Mouse (Mus musculus) thymus, adult 2 months (tissue): Measurements from ENCODE around the gene Ctso. TPM values are rescaled to one million over a fixed set of nuclear protein-coding genes. Genes with fewer than 3 reads are reported as not detected.

Experiments used
- DNase-seq: peaks from one replicate; pipeline ENCODE4 v3.0.0; 2021
- H3K27ac ChIP-seq: fragments of 200-500 bp; 2 replicates; pipeline ENCODE4 v1.5.1; 2012; ENCODE audit warnings: low read length, control low read depth; ENCODE audit not compliant: control insufficient read depth, insufficient read depth
- H3K27me3 ChIP-seq: fragments of 200-500 bp; 2 replicates; pipeline ENCODE4 v1.6.1; 2012; ENCODE audit warnings: mild to moderate bottlenecking, low read length, moderate library complexity, mixed read lengths; ENCODE audit not compliant: control insufficient read depth, insufficient read depth
- H3K36me3 ChIP-seq: fragments of 200-500 bp; 2 replicates; pipeline ENCODE4 v1.6.1; 2012; ENCODE audit warnings: mild to moderate bottlenecking, low read length, moderate library complexity; ENCODE audit not compliant: control insufficient read depth, insufficient read depth
- H3K4me1 ChIP-seq: fragments of 200-500 bp; replicated peaks from 2 replicates; pipeline ENCODE4 v1.6.1; 2012; ENCODE audit warnings: low read length; ENCODE audit not compliant: control insufficient read depth, insufficient read depth
- H3K4me3 ChIP-seq: fragments of 200-500 bp; 2 replicates; pipeline ENCODE4 v1.5.1; 2012; ENCODE audit warnings: mild to moderate bottlenecking, low read length, control low read depth, moderate library complexity; ENCODE audit not compliant: control insufficient read depth, insufficient read depth
- CTCF ChIP-seq: fragments of 200-500 bp; IDR thresholded peaks from 2 replicates; pipeline ENCODE4 v1.5.1; 2012; ENCODE audit warnings: mild to moderate bottlenecking, control low read depth, low read length, moderate library complexity, borderline replicate concordance; ENCODE audit not compliant: control insufficient read depth, poor library complexity, insufficient read depth; ENCODE audit errors: extremely low read depth
- POLR2A ChIP-seq: fragments of 200-500 bp; IDR thresholded peaks from 2 replicates; pipeline ENCODE4 v1.6.1; 2012; ENCODE audit warnings: mild to moderate bottlenecking, low read length, control low read depth, moderate library complexity; ENCODE audit not compliant: control insufficient read depth, poor library complexity, insufficient read depth; ENCODE audit errors: extremely low read depth
- WGBS: fragments of 180-500 bp; shearing (Covaris S2); methylation state at CpG from one replicate; pipeline ENCODE4 v1.1.7; 2018; 5-methylcytosine and 5-hydroxymethylcytosine counted together
- polyA plus RNA-seq: library from polyadenylated mRNA; depleted of rRNA; stranded (reverse); fragments of >200 nt; gene quantifications from 2 replicates; pipeline ENCODE4 v1.2.3, GENCODE M21; 2012

The Ctso gene
- polyA plus RNA-seq, 1 experiment: 8.1 TPM

DNA sequence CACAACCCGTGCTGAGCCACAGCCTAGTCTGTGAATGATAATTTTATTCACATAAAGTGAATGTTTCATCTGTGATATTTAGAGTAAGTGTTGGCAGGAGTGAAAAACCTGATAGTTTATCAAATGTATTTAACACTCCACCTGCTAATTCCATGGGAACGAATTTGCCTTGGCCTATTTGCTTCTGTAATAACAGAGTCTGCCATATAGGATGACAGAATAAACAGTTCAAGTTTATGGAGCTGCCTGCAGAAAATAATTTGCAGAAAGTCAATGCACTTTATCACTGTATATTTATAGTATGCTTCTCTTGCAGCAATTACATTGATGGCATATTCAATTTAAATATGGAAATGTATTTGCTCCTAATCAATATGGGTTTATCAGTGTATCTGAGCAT, 19.4 kb downstream of the Ctso start:
- no peaks in the 10 kb centered on the region for H3K27me3 ChIP-seq
- no peaks in the 10 kb centered on the region for H3K36me3 ChIP-seq
- DNase-seq: no peak
- H3K4me1 ChIP-seq: no peaks in the 10 kb centered on the region
- TF ChIP-seq POLR2A (no peak), CTCF (no peak)
- no peak overlapping the region for H3K27ac ChIP-seq
- WGBS: 93% methylated on average over 2 of the region's 2 CpGs
- no peak overlapping the region for H3K4me3 ChIP-seq

DNA sequence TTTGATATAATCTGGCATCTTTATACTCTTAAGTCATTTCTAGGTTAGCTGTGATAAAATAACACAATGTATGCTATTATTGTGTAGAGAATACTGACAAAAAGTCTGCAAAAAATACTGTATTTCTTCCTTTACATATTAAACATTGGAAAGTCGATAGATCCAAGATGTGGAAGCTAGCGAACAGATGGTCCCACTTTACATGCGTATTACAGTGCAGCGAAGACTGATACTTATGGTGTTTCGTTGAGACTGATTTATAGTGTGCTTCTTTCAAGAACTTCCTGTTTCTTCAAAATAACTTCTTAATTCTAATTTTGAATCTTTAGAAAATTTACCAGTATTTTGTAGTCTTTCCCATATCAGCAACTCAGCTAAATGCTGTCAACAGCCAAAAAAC, 25.1 kb downstream of the Ctso start:
- Histone ChIP-seq H3K36me3 (no peaks in the 10 kb centered on the region), H3K4me3 (no peak overlapping the region), H3K27ac (no peak overlapping the region), H3K4me1 (no peaks in the 10 kb centered on the region), H3K27me3 (no peaks in the 10 kb centered on the region)
- no peak for DNase-seq
- 85% methylated on average over 5 of the region's 5 CpGs for WGBS
- TF ChIP-seq CTCF (no peak), POLR2A (no peak)

DNA sequence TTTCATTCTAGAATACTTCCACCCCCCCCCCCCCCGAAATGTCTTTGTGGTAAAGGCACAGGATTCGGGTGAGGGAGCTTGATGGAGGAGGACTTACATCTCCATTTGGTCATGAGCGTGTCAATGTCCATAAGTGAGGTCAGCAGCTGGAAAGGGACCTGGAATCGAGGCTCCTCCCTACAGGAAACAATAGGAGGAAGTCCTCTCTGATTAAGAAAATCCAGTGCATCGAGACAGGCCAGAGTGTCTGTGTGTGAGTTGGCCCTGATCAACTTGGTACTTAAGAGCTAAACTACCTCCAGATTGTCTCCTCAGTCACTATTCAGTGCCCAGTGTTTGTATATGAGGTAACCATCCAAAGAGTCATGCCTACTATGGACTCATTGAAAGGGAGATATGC, 28.9 kb downstream of the Ctso start:
- H3K36me3 ChIP-seq: no peaks in the 10 kb centered on the region
- 81% methylated on average over 5 of the region's 5 CpGs for WGBS
- no peak for DNase-seq
- H3K4me1 ChIP-seq: no peaks in the 10 kb centered on the region
- H3K4me3 ChIP-seq: no peak overlapping the region
- H3K27me3 ChIP-seq: no peaks in the 10 kb centered on the region
- no peak for TF ChIP-seq CTCF
- no peak for TF ChIP-seq POLR2A
- H3K27ac ChIP-seq: no peak overlapping the region

DNA sequence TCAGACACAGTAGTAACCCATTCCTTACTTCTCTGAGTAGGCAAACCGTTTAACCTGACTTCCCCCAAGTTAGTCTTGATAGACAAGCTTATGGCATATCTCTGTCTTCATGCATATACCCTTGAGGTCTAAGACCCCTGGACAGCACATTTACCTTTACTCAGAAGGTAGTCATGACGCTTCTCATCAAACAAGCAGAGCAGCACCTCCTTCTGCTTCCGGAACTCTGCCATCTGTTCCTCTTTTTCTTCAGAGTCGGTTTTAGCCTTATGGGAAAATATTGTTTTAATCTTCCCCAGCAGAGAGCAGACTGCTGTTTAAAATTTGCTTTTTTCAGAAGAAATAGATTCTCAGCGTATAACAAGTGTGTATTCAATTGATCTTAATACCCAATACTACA, 31.4 kb downstream of the Ctso start:
- 22% methylated on average over 5 of the region's 5 CpGs for WGBS
- no peak for TF ChIP-seq CTCF
- no peak for TF ChIP-seq POLR2A

DNA sequence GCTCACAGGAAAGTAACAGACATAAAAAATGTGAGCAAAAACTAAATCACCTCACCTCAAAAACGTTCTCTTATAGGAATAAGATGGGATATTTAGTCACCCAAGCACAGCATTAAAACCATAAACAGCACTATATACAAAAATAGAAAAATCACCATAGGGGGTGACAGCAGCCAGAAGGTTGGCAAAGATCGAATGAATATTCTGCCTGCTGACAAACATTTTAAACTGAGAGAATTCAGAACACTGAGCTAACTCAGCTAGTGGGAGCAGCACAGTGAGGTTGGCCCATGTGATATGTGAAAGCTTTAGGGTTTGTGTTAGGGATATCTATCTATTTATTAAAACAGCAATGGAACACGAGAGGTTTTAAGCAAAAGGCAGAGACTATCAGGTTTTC, 32.2 kb downstream of the Ctso start:
- no peaks in the 10 kb centered on the region for H3K36me3 ChIP-seq
- no peaks in the 10 kb centered on the region for H3K27me3 ChIP-seq
- no peak overlapping the region for H3K27ac ChIP-seq
- H3K4me1 ChIP-seq: no peaks in the 10 kb centered on the region
- TF ChIP-seq CTCF: no peak
- H3K4me3 ChIP-seq: no peak overlapping the region
- 72% methylated on average over 3 of the region's 3 CpGs for WGBS
- DNase-seq: no peak

More for the DNA sequence above, 31.4 kb downstream of the Ctso start:
- Histone ChIP-seq H3K4me1 (no peaks in the 10 kb centered on the region), H3K27ac (no peak overlapping the region), H3K4me3 (no peak overlapping the region), H3K36me3 (no peaks in the 10 kb centered on the region), H3K27me3 (no peaks in the 10 kb centered on the region)
- DNase-seq: no peak

DNA sequence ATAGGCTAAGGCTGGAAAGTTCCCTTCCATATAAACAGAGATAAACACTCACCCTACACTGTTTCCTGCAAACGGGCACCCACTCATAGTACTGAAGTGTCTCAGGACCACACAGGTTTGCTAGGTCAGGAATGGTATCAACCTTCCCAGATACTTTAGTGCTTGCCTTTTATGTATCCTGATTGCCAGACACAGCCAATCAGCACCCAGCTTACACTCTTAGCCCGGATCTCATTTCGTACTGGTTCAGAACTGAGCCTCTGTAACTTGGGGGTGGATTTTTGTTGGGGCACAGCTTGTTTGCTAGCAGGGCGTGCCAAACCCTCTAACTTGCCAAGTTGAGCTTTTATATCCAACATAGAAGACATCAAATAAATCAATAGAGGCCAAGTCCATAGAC, 43.2 kb downstream of the Ctso start:
- no peak overlapping the region for H3K4me3 ChIP-seq
- no peak for TF ChIP-seq CTCF
- no peak for TF ChIP-seq POLR2A
- H3K36me3 ChIP-seq: no peaks in the 10 kb centered on the region
- H3K27ac ChIP-seq: no peak overlapping the region
- no peaks in the 10 kb centered on the region for H3K27me3 ChIP-seq
- H3K4me1 ChIP-seq: no peaks in the 10 kb centered on the region
- WGBS: 90% methylated on average over 4 of the region's 4 CpGs
- DNase-seq: no peak

DNA sequence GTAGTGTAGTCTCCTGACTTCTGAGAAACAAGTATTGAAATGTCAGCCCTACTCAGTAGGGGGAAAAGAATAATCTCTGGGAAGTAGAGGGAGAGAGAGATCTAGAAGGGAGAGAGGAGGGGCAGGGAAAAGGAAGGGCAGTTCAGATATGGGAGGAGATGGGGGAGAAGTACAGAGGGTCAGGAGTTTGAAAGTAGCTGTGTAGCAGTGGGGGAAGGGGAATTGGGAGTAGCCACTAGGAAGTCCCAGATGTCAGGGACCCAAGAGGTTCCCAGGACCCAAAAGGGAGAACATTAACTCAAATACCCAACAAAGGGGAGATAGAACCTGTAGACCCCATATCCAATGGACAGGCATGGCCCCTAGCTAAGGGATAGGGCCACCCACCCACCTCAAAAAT, 43.7 kb downstream of the Ctso start, which contains the start of gene Tdo2:
Gene Tdo2 (minus strand): TSS at position 101 of the 400 bp plus-strand sequence.
- H3K36me3 ChIP-seq: no peaks in the 10 kb centered on the region
- no peak for DNase-seq
- no peak within 1 kb of the TSS for H3K27ac ChIP-seq
- no peak for TF ChIP-seq POLR2A
- no peak for TF ChIP-seq CTCF
- no peak within 1 kb of the TSS for H3K4me3 ChIP-seq
- H3K4me1 ChIP-seq: no peaks in the 10 kb centered on the region
- no peaks in the 10 kb centered on the region for H3K27me3 ChIP-seq

DNA sequence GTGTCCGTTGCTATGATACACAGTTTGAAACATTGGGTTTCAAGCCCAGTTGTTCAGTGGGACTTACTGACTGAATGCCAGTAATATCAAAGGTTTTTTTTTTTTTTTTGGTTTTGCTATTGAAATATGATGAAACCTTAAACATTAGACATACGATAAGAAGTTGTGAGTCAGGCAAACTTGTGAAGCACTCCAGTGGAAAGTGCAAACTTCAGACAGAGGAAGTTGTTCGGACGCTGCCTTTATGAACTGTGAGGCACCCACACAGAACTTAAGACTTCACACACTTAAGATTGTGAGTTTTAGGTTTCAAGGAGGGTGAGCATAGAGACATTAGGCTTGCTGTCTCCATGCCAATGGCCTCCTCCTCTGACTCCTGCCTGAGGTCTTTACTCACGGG, 49.2 kb downstream of the Ctso start:
- DNase-seq: no peak
- WGBS: 93% methylated on average over 5 of the region's 5 CpGs
- Histone ChIP-seq H3K27ac (no peak overlapping the region), H3K27me3 (no peaks in the 10 kb centered on the region), H3K4me1 (no peaks in the 10 kb centered on the region), H3K4me3 (no peak overlapping the region), H3K36me3 (no peaks in the 10 kb centered on the region)
- no peak for TF ChIP-seq POLR2A
- no peak for TF ChIP-seq CTCF
